14 mouse cellular contexts compared by ENCODE assay signal in genomic region chr1:43577371-43577770, GRCm38 (mm10).
"Had no signal": no experiment of that assay in that cellular context is flagged by ENCODE, and none has a peak within 500 bp of the region (broad histone marks: within the 10 kb centered on the region; RNA-seq: fewer than 3 reads in every experiment).

No protein-coding gene starts in this region.

- H3K4me3 ChIP-seq: megakaryocyte, embryonic 14.5 days; midbrain, embryonic 13.5 days; midbrain, embryonic 15.5 days; neural tube, embryonic 12.5 days; stomach, embryonic 15.5 days had no signal

- H3K27me3 ChIP-seq: megakaryocyte, embryonic 14.5 days; midbrain, embryonic 13.5 days; midbrain, embryonic 15.5 days; neural tube, embryonic 12.5 days; stomach, embryonic 15.5 days had no signal

- H3K4me1 ChIP-seq: megakaryocyte, embryonic 14.5 days; midbrain, embryonic 13.5 days; midbrain, embryonic 15.5 days; neural tube, embryonic 12.5 days; stomach, embryonic 15.5 days had no signal

- DNase-seq: liver, postnatal 0 days; lung, adult 2 months; right cerebral cortex, postnatal 14 days; thymus, adult 2 months; thymus, postnatal 25 days; thymus, postnatal 4 days had no signal

- H3K27ac ChIP-seq: macrophage; midbrain, embryonic 13.5 days; midbrain, embryonic 15.5 days; neural tube, embryonic 12.5 days; stomach, embryonic 15.5 days; stomach, postnatal 0 days had no signal

- H3K9ac ChIP-seq: liver, postnatal 0 days; midbrain, embryonic 13.5 days; midbrain, embryonic 15.5 days; neural tube, embryonic 12.5 days; stomach, embryonic 15.5 days had no signal

- H3K4me2 ChIP-seq: midbrain, embryonic 11.5 days; midbrain, embryonic 13.5 days; midbrain, embryonic 15.5 days; neural tube, embryonic 12.5 days; stomach, embryonic 15.5 days had no signal

- H3K36me3 ChIP-seq: midbrain, embryonic 15.5 days; neural tube, embryonic 12.5 days; stomach, embryonic 15.5 days had no signal

- ATAC-seq: liver, postnatal 0 days; midbrain, embryonic 13.5 days; midbrain, embryonic 15.5 days had no signal

- H3K9me3 ChIP-seq: megakaryocyte, embryonic 14.5 days; midbrain, embryonic 13.5 days; midbrain, embryonic 15.5 days; neural tube, embryonic 12.5 days; stomach, embryonic 15.5 days had no signal
